Mouse (Mus musculus): ENCODE measurements at regions not wholly inside any gene's neighbourhood (a gene's known extent, or its start where the extent isn't known, plus 50 kb on each side); places are given as distances from the start of the nearest gene placed in this dataset.

DNA sequence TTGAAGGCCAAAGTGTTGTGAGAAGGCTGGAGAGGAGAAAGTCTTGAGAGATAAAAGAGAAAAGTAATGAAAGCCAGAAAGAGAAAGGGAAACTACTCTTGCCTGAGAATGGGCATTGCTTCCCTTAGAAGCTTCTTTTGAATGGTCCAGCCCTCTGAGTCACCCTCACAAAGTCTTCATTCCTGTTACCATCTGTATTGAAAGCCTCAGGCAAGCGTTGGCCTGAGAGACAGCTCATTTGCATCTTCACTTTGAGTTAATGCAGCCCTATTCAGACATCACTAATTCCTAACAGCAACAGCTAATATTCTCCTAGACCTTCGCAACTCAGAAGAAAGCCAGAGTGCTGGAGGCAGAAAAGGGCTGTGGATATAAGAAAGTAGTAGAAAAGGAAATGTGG lies 178.4 kb downstream of the Adgra3 start:
- no peak for TF ChIP-seq CTCF (IDR thresholded peaks at IDR 0.05 in 2 of 3, conservative IDR thresholded peaks at IDR 0.05 in 1 of 3; ENCODE audit: control insufficient read depth in 1 of 3, insufficient read depth in 1 of 3, low read depth in 2 of 3, low read length in 3 of 3, poor library complexity in 1 of 3, severe bottlenecking in 1 of 3)
- TF ChIP-seq MXI1 (IDR thresholded peaks at IDR 0.05; ENCODE audit: low read depth, low read length) = no peak
- no peak for TF ChIP-seq USF1 (IDR thresholded peaks at IDR 0.05; ENCODE audit: low read depth, low read length)

Measured in MEL (cell line).